Mouse (Mus musculus) spleen, postnatal 10 days (tissue): ENCODE measurements at regions not wholly inside any gene's neighbourhood (a gene's known extent, or its start where the extent isn't known, plus 50 kb on each side); places are given as distances from the start of the nearest gene placed in this dataset.

Experiments
- DNase-seq, 2 experiments: peaks; one replicate each; pipeline ENCODE4 v3.0.0; 2021 to 2022; ENCODE audit warnings: low spot score in 2 of 2

DNA sequence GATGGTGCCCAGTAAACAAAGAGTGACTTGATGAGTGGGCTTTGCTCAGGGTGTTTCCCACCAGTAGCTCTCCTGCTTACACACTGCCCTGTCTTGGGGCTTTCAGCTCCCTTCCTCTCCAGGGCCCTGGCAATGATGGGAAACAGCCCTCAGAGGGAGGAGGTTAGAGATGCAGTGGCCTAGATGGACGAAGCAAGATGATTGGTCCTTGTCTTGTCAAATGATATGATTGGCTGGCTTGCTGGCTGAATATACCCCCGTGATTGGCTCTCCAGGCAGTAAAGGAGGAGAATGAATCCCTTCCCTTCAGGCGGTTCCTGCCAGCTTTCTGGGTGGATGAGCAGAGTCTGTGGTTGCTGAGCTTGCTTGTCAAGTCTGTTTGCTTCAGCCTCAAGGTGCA, 74.8 kb upstream of the Ncam1 start:
- no peak for DNase-seq

DNA sequence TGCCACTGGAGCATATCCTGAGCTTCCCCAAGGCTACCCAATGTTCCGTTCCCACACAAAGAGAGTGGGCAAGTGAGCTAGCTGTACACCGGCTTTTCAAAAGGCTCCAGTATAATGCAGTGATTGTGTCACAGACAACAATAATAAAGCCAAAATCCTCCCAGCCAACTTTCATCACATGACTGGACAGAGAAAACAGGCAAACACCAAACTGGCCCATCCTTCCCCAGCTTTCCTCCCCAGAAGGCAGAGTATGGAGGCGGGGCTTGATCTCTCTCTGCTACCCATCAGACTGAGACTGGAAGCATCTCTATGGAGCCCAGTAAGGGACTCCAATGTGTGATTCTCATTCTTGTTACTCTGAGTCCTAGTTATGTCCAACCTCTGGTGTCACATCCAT, 52.8 kb upstream of the Ncam1 start:
- DNase-seq, result no peak

- no peak for DNase-seq
Observed at GRCm38 (mm10) chr9:49849442-49849841, 50.7 kb upstream of the Ncam1 start.

GRCm38 (mm10) chr9:49848943-49849342, 50.2 kb upstream of the Ncam1 start:
- no peak for DNase-seq
